Mouse (Mus musculus): ENCODE data around the gene Fam234a. TPM values are rescaled to one million over a fixed set of nuclear protein-coding genes. Genes with fewer than 3 reads are reported as not detected.

Gene Fam234a
- total and polyA plus RNA-seq, 3 experiments: 3.6 to 13.3 (median 8.3) TPM

DNA sequence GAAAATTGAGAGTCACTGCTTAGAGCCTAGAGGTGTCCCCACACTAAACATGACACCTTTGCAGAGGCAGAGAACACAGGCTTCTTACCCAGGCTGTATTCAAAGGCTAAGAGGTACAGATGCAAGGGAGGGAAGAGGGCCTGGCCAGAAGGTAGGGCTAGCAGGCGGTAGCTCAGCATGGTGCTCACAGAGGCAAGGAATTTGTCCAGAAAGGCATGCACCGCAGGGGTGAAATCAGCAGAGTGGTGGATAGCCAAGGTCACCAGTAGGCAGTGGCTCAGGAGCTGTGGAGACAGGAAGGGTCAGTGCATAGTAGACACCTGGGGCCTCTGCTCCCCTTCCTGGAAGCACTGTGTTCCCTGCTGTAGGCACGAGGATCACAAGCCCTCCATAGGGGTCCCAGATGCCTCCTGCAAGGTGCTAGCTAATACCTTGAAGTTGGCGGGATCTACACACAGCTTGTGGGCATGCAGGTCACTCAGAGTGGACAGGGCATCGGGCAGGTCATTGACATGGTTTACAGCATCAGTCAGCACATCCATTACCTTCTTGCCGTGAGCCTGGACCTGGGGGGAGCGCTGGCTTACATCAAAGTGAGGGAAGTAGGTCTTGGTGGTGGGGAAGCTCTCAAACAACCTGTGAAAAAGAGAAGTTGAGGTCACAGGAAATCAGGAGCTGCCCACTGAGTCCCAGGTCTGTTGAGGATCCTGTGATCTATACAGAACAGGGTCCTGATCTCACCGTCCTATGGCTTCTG is 42.3 kb upstream of the Fam234a start:
- DNase-seq (ENCODE audit: extremely low read depth): no peak
- in situ Hi-C loops (cut with MboI; ENCODE audit: low pct_ligation_motif_present, low pct_unique_long_range_greater_than_20kb, low sequenced_read_pairs) (loop anchor here (25.0 kb wide), 1 partner anchor 351 kb away; no protein-coding TSS in a partner anchor), dilution Hi-C loops (cut with MboI; ENCODE audit: extremely low pct_ligation_motif_present, extremely low pct_unique_long_range_greater_than_20kb, low sequenced_read_pairs) (no loop called here)
- Histone ChIP-seq H3K27me3 (replicated peaks) (no peaks in the 10 kb centered on the region), H3K4me3 (replicated peaks in 1 of 3; ENCODE audit: low read depth in 2 of 3, low read length in 2 of 3, poor library complexity in 1 of 3) (no peak overlapping the region), H3K79me2 (replicated peaks; ENCODE audit: control insufficient read depth, extremely low read depth, insufficient read depth, poor library complexity, severe bottlenecking) (no peaks in the 10 kb centered on the region), H3K4me1 (ENCODE audit: control insufficient read depth in 1 of 2, insufficient read depth in 2 of 2) (no peaks in the 10 kb centered on the region), H3K36me3 (replicated peaks in 1 of 2; ENCODE audit: control insufficient read depth in 1 of 2, insufficient read depth in 1 of 2, low read length in 1 of 2) (peaks cover 69 to 92% of the 10 kb centered on the region in 2 experiments), H3K4me2 (ENCODE audit: insufficient read depth, low read depth, poor library complexity, severe bottlenecking) (no peak overlapping the region), H3K9ac (ENCODE audit: insufficient read depth, low read depth) (no peak overlapping the region), H3K27ac (ENCODE audit: insufficient read depth, low read depth) (no peak overlapping the region), H3K9me3 (replicated peaks; ENCODE audit: low read length) (peaks cover under 1% of the 10 kb centered on the region)
- TF ChIP-seq POLR2A (IDR thresholded peaks at IDR 0.05; ENCODE audit: low read depth, low read length) (peak; percentile 24; the same call in 1 of the 2 replicates), E2F4 (IDR thresholded peaks at IDR 0.05; ENCODE audit: insufficient replicate concordance, low read depth, low read length) (no peak), PAX5 (IDR thresholded peaks at IDR 0.05; ENCODE audit: low read length) (no peak), NRF1 (IDR thresholded peaks at IDR 0.05; ENCODE audit: low read depth, low read length) (no peak), ZC3H11A (IDR thresholded peaks at IDR 0.05; ENCODE audit: low read depth, low read length) (no peak), MYC (IDR thresholded peaks at IDR 0.05; ENCODE audit: low read depth, low read length) (no peak), KAT2A (IDR thresholded peaks at IDR 0.05; ENCODE audit: insufficient replicate concordance, low read length) (no peak), CHD1 (IDR thresholded peaks at IDR 0.05; ENCODE audit: low read depth, low read length) (no peak), USF1 (IDR thresholded peaks at IDR 0.05; ENCODE audit: low read depth, low read length) (no peak)

DNA sequence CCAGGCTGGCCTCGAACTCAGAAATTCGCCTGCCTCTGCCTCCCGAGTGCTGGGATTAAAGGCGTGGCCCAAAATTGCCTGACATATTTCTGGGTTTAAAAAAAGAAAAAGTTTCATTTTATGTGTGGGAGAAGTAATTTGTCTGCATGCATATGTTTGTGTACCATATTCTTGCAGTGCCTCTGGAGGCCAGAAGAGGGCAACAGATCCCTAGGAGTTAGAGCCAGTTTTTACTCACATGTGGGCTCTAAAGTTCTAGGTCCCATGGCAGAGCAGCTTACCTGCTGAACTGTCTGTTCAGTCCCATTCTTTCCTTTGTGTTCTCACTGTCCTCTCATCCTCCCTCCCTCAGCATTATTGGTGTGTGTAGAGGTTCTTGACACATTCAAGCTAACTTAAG is 32.7 kb upstream of the Fam234a start:
- Histone ChIP-seq H3K4me3 (replicated peaks in 1 of 3; ENCODE audit: low read depth in 2 of 3, low read length in 2 of 3, poor library complexity in 1 of 3) (no peak overlapping the region), H3K27ac (ENCODE audit: insufficient read depth, low read depth) (no peak overlapping the region), H3K4me1 (ENCODE audit: control insufficient read depth in 1 of 2, insufficient read depth in 2 of 2) (peaks cover 0 to 17% of the 10 kb centered on the region in 2 experiments; a peak in 2 of 4 replicates), H3K9me3 (replicated peaks; ENCODE audit: low read length) (no peaks in the 10 kb centered on the region), H3K27me3 (replicated peaks) (no peaks in the 10 kb centered on the region), H3K79me2 (replicated peaks; ENCODE audit: control insufficient read depth, extremely low read depth, insufficient read depth, poor library complexity, severe bottlenecking) (peaks cover 2% of the 10 kb centered on the region), H3K4me2 (ENCODE audit: insufficient read depth, low read depth, poor library complexity, severe bottlenecking) (no peak overlapping the region), H3K36me3 (replicated peaks in 1 of 2; ENCODE audit: control insufficient read depth in 1 of 2, insufficient read depth in 1 of 2, low read length in 1 of 2) (peaks cover 48 to 80% of the 10 kb centered on the region in 2 experiments), H3K9ac (ENCODE audit: insufficient read depth, low read depth) (no peak overlapping the region)
- in situ Hi-C loops (cut with MboI; ENCODE audit: low pct_ligation_motif_present, low pct_unique_long_range_greater_than_20kb, low sequenced_read_pairs): loop anchor here (25.0 kb wide), 1 partner anchor 361 kb away; no protein-coding TSS in a partner anchor
- peak; percentile 47 for DNase-seq (ENCODE audit: extremely low read depth)
- dilution Hi-C loops (cut with MboI; ENCODE audit: extremely low pct_ligation_motif_present, extremely low pct_unique_long_range_greater_than_20kb, low sequenced_read_pairs): no loop called here
- TF ChIP-seq ZNF384 (IDR thresholded peaks at IDR 0.05; ENCODE audit: low read depth, low read length) (no peak), TBP (conservative IDR thresholded peaks at IDR 0.05; ENCODE audit: low read depth, low read length) (no peak), MXI1 (IDR thresholded peaks at IDR 0.05; ENCODE audit: low read depth, low read length) (no peak), POLR2AphosphoS2 (IDR thresholded peaks at IDR 0.05; ENCODE audit: low read depth, low read length) (no peak), EP300 (IDR thresholded peaks at IDR 0.05; ENCODE audit: low read length) (no peak), HCFC1 (IDR thresholded peaks at IDR 0.05; ENCODE audit: low read depth, low read length) (no peak), KAT2A (IDR thresholded peaks at IDR 0.05; ENCODE audit: insufficient replicate concordance, low read length) (no peak), CTCF (conservative IDR thresholded peaks at IDR 0.05 in 1 of 2, IDR thresholded peaks at IDR 0.05 in 1 of 2; ENCODE audit: low read depth in 2 of 2, low read length in 2 of 2) (peak; percentile 53 to 62), RCOR1 (conservative IDR thresholded peaks at IDR 0.05; ENCODE audit: low read depth, low read length) (no peak), MAX (IDR thresholded peaks at IDR 0.05; ENCODE audit: low read length) (no peak), MAFK (IDR thresholded peaks at IDR 0.05; ENCODE audit: insufficient replicate concordance, low read length) (no peak), SIN3A (IDR thresholded peaks at IDR 0.05; ENCODE audit: low read length) (no peak), RAD21 (IDR thresholded peaks at IDR 0.05; ENCODE audit: low read depth, low read length) (peak; percentile 38), BHLHE40 (IDR thresholded peaks at IDR 0.05; ENCODE audit: low read depth, low read length) (no peak), SMC3 (IDR thresholded peaks at IDR 0.05; ENCODE audit: low read depth, low read length) (0 out of 2 replicates have a peak, but pooled peaks have one; percentile 8), ELF1 (IDR thresholded peaks at IDR 0.05; ENCODE audit: low read depth, low read length) (no peak), TCF12 (IDR thresholded peaks at IDR 0.05; ENCODE audit: low read depth, low read length) (no peak), NRF1 (IDR thresholded peaks at IDR 0.05; ENCODE audit: low read depth, low read length) (no peak)

Data from CH12.LX (cell line).